Mouse (Mus musculus) liver, adult 2 months (tissue): ENCODE measurements at regions not wholly inside any gene's neighbourhood (a gene's known extent, or its start where the extent isn't known, plus 50 kb on each side); places are given as distances from the start of the nearest gene placed in this dataset.

ENCODE experiments used
- DNase-seq: peaks from one replicate; pipeline ENCODE4 v3.0.0-alpha.2; 2011; ENCODE audit warnings: low read depth, low spot score; ENCODE audit errors: extremely low read depth
- H3K27ac ChIP-seq: fragments of 200-500 bp; replicated peaks from 2 replicates; pipeline ENCODE4 v1.5.1; 2012; ENCODE audit warnings: low read depth, mild to moderate bottlenecking, control low read depth, inconsistent platforms, low read length; ENCODE audit not compliant: insufficient read depth
- H3K27me3 ChIP-seq: fragments of 200-500 bp; 2 replicates; pipeline ENCODE4 v1.6.1; 2012; ENCODE audit warnings: mild to moderate bottlenecking, moderate library complexity, low read length, inconsistent platforms; ENCODE audit not compliant: control insufficient read depth, insufficient read depth
- H3K36me3 ChIP-seq: fragments of 200-500 bp; 2 replicates; pipeline ENCODE4 v1.6.1; 2012; ENCODE audit warnings: low read length, inconsistent platforms; ENCODE audit not compliant: control insufficient read depth, insufficient read depth
- H3K4me1 ChIP-seq: fragments of 200-500 bp; 2 replicates; pipeline ENCODE4 v1.6.1; 2011; ENCODE audit warnings: low read length; ENCODE audit not compliant: control insufficient read depth, insufficient read depth
- H3K4me3 ChIP-seq: fragments of 200-500 bp; 2 replicates; pipeline ENCODE4 v1.5.1; 2011; ENCODE audit warnings: low read depth, mild to moderate bottlenecking, control low read depth, low read length, moderate library complexity; ENCODE audit not compliant: insufficient read depth
- H3K79me2 ChIP-seq: fragments of 200-500 bp; 2 replicates; pipeline ENCODE4 v1.6.1; 2012; ENCODE audit warnings: inconsistent platforms, mild to moderate bottlenecking, low read length, moderate library complexity; ENCODE audit not compliant: control insufficient read depth, insufficient read depth
- H3K9ac ChIP-seq: fragments of 200-500 bp; 2 replicates; pipeline ENCODE4 v1.6.1; 2012; ENCODE audit warnings: low read depth, mild to moderate bottlenecking, control low read depth, inconsistent platforms, low read length
- CTCF ChIP-seq: fragments of 200-500 bp; IDR thresholded peaks from 2 replicates; pipeline ENCODE4 v1.5.1; 2011; ENCODE audit warnings: low read depth, low read length, control low read depth
- POLR2A ChIP-seq: fragments of 200-500 bp; IDR thresholded peaks from 2 replicates; pipeline ENCODE4 v1.6.1; 2011; ENCODE audit warnings: low read length, control low read depth; ENCODE audit not compliant: insufficient read depth; ENCODE audit errors: extremely low read depth
- WGBS: fragments of 180-500 bp; shearing (Covaris S2); methylation state at CpG from one replicate; pipeline ENCODE4 v1.1.7; 2018; 5-methylcytosine and 5-hydroxymethylcytosine counted together

GRCm38 (mm10) chr1:105179371-105179823, 177.1 kb downstream of the Rnf152 start:
- H3K27ac ChIP-seq: peak overlapping the region; percentile 75
- 19% methylated on average over 3 of the region's 3 CpGs for WGBS
- TF ChIP-seq CTCF: no peak
- TF ChIP-seq POLR2A: no peak
- H3K4me1 ChIP-seq: peaks cover 29% of the 10 kb centered on the region
- DNase-seq: peak; percentile 96
- no peaks in the 10 kb centered on the region for H3K79me2 ChIP-seq
- H3K27me3 ChIP-seq: no peaks in the 10 kb centered on the region
- no peak overlapping the region for H3K4me3 ChIP-seq
- H3K9ac ChIP-seq: no peak overlapping the region
- H3K36me3 ChIP-seq: no peaks in the 10 kb centered on the region

GRCm38 (mm10) chr1:105178773-105179172, 177.7 kb downstream of the Rnf152 start:
- peak; percentile 99 for DNase-seq
- H3K4me3 ChIP-seq: peak overlapping the region; percentile 25; the same call in 1 of the 2 replicates
- no peak overlapping the region for H3K9ac ChIP-seq
- H3K27ac ChIP-seq: peak overlapping the region; percentile 99
- H3K4me1 ChIP-seq: peaks cover 29% of the 10 kb centered on the region
- no peak for TF ChIP-seq CTCF
- H3K27me3 ChIP-seq: no peaks in the 10 kb centered on the region
- 17% methylated on average over 6 of the region's 6 CpGs for WGBS
- no peaks in the 10 kb centered on the region for H3K79me2 ChIP-seq
- H3K36me3 ChIP-seq: no peaks in the 10 kb centered on the region

- WGBS: 93% methylated on average over 2 of the region's 2 CpGs
- TF ChIP-seq POLR2A (no peak), CTCF (no peak)
- DNase-seq: no peak
- peak overlapping the region; percentile 99 for H3K27ac ChIP-seq
- peaks cover 29% of the 10 kb centered on the region for H3K4me1 ChIP-seq
- no peaks in the 10 kb centered on the region for H3K79me2 ChIP-seq
- no peak overlapping the region for H3K4me3 ChIP-seq
- H3K27me3 ChIP-seq: no peaks in the 10 kb centered on the region
- no peaks in the 10 kb centered on the region for H3K36me3 ChIP-seq
- H3K9ac ChIP-seq: no peak overlapping the region
Measured at GRCm38 (mm10) chr1:105177938-105178337, 178.6 kb downstream of the Rnf152 start.

- Histone ChIP-seq H3K4me1 (peaks cover 29% of the 10 kb centered on the region), H3K36me3 (no peaks in the 10 kb centered on the region), H3K27me3 (no peaks in the 10 kb centered on the region), H3K9ac (no peak overlapping the region), H3K79me2 (no peaks in the 10 kb centered on the region), H3K27ac (peak overlapping the region; percentile 75), H3K4me3 (no peak overlapping the region)
- TF ChIP-seq POLR2A (no peak), CTCF (no peak)
- DNase-seq: peak; percentile 57
- WGBS: 53% methylated on average over 10 of the region's 10 CpGs
Measured at GRCm38 (mm10) chr1:105177015-105177762, 179.3 kb downstream of the Rnf152 start.

GRCm38 (mm10) chr1:105170979-105171378, 185.5 kb downstream of the Rnf152 start:
- no peak for DNase-seq
- H3K27me3 ChIP-seq: no peaks in the 10 kb centered on the region
- WGBS: 74% methylated on average over 1 of the region's 1 CpGs
- H3K79me2 ChIP-seq: no peaks in the 10 kb centered on the region
- H3K4me3 ChIP-seq: no peak overlapping the region
- H3K36me3 ChIP-seq: no peaks in the 10 kb centered on the region
- H3K27ac ChIP-seq: no peak overlapping the region
- H3K4me1 ChIP-seq: peaks cover 9% of the 10 kb centered on the region
- H3K9ac ChIP-seq: no peak overlapping the region
- TF ChIP-seq CTCF (no peak), POLR2A (no peak)

- TF ChIP-seq CTCF: no peak
- no peak for TF ChIP-seq POLR2A
- Histone ChIP-seq H3K27ac (no peak overlapping the region), H3K4me3 (no peak overlapping the region), H3K27me3 (no peaks in the 10 kb centered on the region), H3K36me3 (no peaks in the 10 kb centered on the region), H3K9ac (no peak overlapping the region), H3K4me1 (0 out of 2 replicates have a peak, but pooled peaks cover 2% of the 10 kb centered on the region), H3K79me2 (no peaks in the 10 kb centered on the region)
- no peak for DNase-seq
- WGBS: 91% methylated on average over 4 of the region's 4 CpGs
Measured at GRCm38 (mm10) chr1:105170114-105170506, 186.4 kb downstream of the Rnf152 start.
